Mouse (Mus musculus) small intestine, adult 2 months (tissue): ENCODE results near the gene Nfkbie.

Experiments
- CTCF ChIP-seq: fragments of 200-500 bp; IDR thresholded peaks from 2 replicates; pipeline ENCODE4 v1.5.1; 2012; ENCODE audit warnings: low read depth, mild to moderate bottlenecking, control low read depth, inconsistent platforms, low read length, moderate library complexity, mixed read lengths; ENCODE audit not compliant: insufficient replicate concordance, insufficient read length; ENCODE audit errors: extremely low read depth
- POLR2A ChIP-seq: fragments of 200-500 bp; IDR thresholded peaks from 2 replicates; pipeline ENCODE4 v1.6.1; 2012; ENCODE audit warnings: low read depth, mild to moderate bottlenecking, control low read depth, inconsistent platforms, low read length, moderate library complexity

DNA sequence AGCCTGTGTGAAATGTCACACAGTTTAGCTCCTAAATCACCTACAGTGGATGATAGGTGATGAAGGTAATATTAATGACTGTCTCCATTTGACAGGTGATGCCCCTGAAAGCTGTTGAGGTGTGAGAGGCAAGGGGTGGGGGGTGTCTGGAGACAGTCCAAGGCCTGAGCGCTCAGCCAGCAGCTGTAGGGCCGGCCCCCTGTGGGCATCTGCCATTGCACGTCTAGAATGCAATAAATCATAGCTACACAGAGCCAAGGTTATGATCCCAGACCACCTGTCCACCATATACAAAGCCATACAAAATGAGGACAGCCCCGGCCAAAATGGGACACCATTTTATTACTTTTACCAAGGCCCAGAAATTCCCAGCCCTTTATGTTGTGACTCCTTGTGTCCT lies 30.5 kb upstream of the Nfkbie start:
- TF ChIP-seq CTCF (no peak), POLR2A (no peak)
